Mouse (Mus musculus) ES-E14 (cell line): ENCODE data around the gene Tspyl3.

Experiments used
- CHD2 ChIP-seq: IDR thresholded peaks from 2 replicates; pipeline ENCODE4 v1.6.1; 2014; ENCODE audit warnings: mild to moderate bottlenecking, low read depth, low read length, inconsistent platforms
- MAFK ChIP-seq: IDR thresholded peaks from 2 replicates; pipeline ENCODE4 v1.6.1; 2014; ENCODE audit warnings: mild to moderate bottlenecking, low read depth, low read length, inconsistent platforms; ENCODE audit not compliant: insufficient read depth
- ZNF384 ChIP-seq: IDR thresholded peaks from 2 replicates; pipeline ENCODE4 v1.6.1; 2012; ENCODE audit warnings: low read depth, low read length, inconsistent platforms

GRCm38 (mm10) chr2:153259030-153259863, 34.0 kb upstream of the Tspyl3 start:
- TF ChIP-seq MAFK (no peak), CHD2 (no peak), ZNF384 (no peak)
